Mouse (Mus musculus) bone marrow, adult 2 months (tissue): ENCODE data around the gene Tmem59.

Experiments used
- CTCF ChIP-seq: fragments of 200-500 bp; IDR thresholded peaks from 2 replicates; pipeline ENCODE4 v1.5.1; 2011; ENCODE audit warnings: low read length, control low read depth; ENCODE audit not compliant: control insufficient read depth, insufficient read depth
- POLR2A ChIP-seq: fragments of 200-500 bp; IDR thresholded peaks from 2 replicates; pipeline ENCODE4 v1.6.1; 2011; ENCODE audit warnings: low read depth, mild to moderate bottlenecking, control low read depth, low read length, borderline replicate concordance; ENCODE audit not compliant: control insufficient read depth

DNA sequence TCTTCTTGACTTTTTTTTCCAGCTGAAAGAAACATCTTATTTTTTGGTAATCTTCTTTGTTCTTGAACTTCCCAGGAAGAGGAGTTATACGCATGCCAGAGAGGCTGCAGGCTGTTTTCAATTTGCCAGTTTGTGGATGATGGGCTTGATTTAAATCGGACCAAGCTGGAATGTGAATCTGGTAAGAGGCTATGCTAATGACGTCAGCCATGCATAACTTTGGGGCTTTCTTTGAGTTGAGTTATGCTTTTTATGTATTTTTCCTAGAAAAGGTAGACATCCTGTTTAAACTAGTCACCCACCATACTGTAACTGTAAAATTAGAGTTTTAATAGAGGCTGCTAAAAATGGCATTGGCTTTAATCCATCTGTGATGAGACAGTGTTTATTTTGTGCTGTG lies 7.5 kb downstream of the Tmem59 start:
- TF ChIP-seq CTCF, result no peak
- TF ChIP-seq POLR2A, result no peak
